Mouse (Mus musculus): ENCODE results near the gene Rag2. TPM values are rescaled to one million over a fixed set of nuclear protein-coding genes. Genes with fewer than 3 reads are reported as not detected.
A peak's percentile ranks its signal among the peaks of the same experiment; 100 is the strongest.

Rag2 gene
- total RNA-seq, 2 experiments from 2014 or later = not detected

DNA sequence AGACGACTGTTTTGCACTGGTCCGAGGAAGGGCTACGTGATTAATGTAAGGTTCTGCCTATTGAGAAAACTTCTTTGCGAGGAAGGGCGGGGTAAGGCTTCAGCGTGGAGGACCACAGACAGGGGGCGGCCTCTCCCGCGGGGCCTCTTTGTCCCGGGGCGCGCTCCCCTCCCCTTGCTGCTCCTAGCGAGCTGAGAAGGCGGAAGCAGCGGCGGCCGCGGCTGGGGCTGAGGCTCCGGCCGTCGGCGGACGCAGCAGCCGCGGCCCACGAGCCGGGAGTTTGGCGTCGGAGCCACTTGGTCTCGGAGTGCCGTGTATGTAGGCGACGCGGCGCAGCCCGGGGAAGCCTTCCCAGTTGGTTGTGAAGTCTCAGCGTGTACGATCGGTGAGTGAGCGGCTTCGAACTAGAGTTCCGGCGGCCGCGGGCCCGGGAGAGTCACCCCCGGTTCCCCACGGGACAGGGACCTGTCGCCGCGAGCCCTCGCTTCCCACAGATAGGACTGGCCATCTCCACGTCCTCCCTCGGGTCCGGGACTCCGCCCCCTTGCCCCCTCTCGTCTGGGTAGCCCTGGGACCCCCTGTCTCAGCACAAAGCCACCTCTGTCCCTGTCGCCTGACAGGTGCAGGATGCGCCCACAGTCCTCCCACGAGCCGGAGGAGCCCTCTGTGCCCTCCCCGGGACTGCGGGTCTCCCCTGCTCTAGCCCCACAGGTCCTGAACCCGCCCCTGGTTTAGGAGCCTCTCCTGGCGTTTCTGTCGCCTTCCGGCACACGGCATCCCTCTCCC lies 53.9 kb downstream of the Rag2 start, which contains the start of gene Traf6:
TSS of gene Traf6 (plus strand) at position 194 of the 786 bp plus-strand sequence.
- peak; percentile 81 for DNase-seq (ENCODE audit: low spot score in 2 of 2)
- intact Hi-C loops (cut with DNase I) = no loop called here

DNA sequence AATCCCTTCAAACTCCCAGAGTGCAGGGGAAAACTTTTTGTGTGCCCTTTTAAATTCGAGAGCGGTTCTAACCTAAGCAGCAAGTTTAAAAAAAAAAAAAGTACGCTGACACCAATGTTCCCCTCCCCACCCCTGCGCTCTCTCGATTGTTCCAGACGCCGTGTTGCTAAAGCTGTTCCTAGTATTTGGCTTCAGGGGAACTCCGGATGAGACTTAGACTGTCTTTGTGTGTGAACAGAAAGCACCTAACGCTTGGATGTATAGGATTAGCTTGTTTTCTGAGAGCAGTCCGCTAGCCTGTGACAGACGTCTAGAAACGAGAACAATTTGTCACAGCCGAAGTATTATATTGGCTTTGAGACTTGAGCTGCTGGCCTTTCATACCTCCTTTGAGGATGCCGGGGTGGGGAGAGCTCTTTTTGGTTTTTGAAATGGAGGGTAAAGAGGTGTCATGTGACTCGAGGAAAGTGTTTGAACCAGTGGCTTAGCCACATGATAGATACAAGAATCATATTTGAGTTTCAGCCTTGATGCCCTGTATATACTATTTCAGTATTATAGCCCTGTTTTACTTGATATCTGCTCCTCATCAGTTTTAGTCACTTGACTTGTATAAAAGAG lies 54.8 kb downstream of the Rag2 start:
- intact Hi-C loops (cut with DNase I) = no loop called here
- no peak for DNase-seq (ENCODE audit: low spot score in 2 of 2)

Other genes with a start within 250 kb of the Rag2 start
- gene Rag1, start 24.8 kb downstream of the Rag2 start, total RNA-seq (2021) = under 1 TPM; 0.25 to 0.29 TPM
- 10 to 100 TPM; 26.3 to 29.4 TPM for gene B230118H07Rik, start 24.8 kb downstream of the Rag2 start, total RNA-seq (2021)
- gene Traf6, start 53.7 kb downstream of the Rag2 start, total RNA-seq (2021) = 10 to 100 TPM; 10.3 to 11.5 TPM